Mouse (Mus musculus) midbrain, postnatal 0 days (tissue): Measurements from ENCODE around the gene Preb. TPM values are rescaled to one million over a fixed set of nuclear protein-coding genes. Genes with fewer than 3 reads are reported as not detected.

Experiments used
- ATAC-seq: fragments of 200-750 bp; cut with Nextera tagmentation; 2 replicates; pipeline ENCODE4 v1.8.0; 2017; ENCODE audit warnings: moderate number of reproducible peaks, mild to moderate bottlenecking, moderate TSS enrichment, moderate library complexity; ENCODE audit not compliant: low FRiP score
- DNase-seq: peaks from one replicate; pipeline ENCODE4 v3.0.0-alpha.2; 2015; ENCODE audit warnings: low spot score
- H3K27ac ChIP-seq: fragments of 300-500 bp; sonication (generic); 2 replicates; pipeline ENCODE4 v1.5.1; 2014; ENCODE audit warnings: low read depth, mild to moderate bottlenecking, low read length, mixed read lengths
- H3K27me3 ChIP-seq: fragments of 300-500 bp; sonication (generic); 2 replicates; pipeline ENCODE4 v1.6.1; 2014; ENCODE audit warnings: low read length, control low read depth, mixed read lengths; ENCODE audit not compliant: insufficient read depth
- H3K36me3 ChIP-seq: fragments of 300-500 bp; sonication (generic); 2 replicates; pipeline ENCODE4 v1.6.1; 2014; ENCODE audit warnings: low read length, control low read depth, mixed read lengths; ENCODE audit not compliant: insufficient read depth
- H3K4me1 ChIP-seq: fragments of 300-500 bp; sonication (generic); 2 replicates; pipeline ENCODE4 v1.6.1; 2014; ENCODE audit warnings: mild to moderate bottlenecking, control low read depth, antibody characterized with exemption, low read length, mixed read lengths; ENCODE audit not compliant: insufficient read depth
- H3K4me2 ChIP-seq: fragments of 300-500 bp; sonication (generic); 2 replicates; pipeline ENCODE4 v1.6.1; 2014; ENCODE audit warnings: low read depth, mild to moderate bottlenecking, low read length, mixed read lengths; ENCODE audit not compliant: poor library complexity, severe bottlenecking
- H3K4me3 ChIP-seq: fragments of 300-500 bp; sonication (generic); 2 replicates; pipeline ENCODE4 v1.5.1; 2014; ENCODE audit warnings: low read depth, mild to moderate bottlenecking, low read length, moderate library complexity
- H3K9ac ChIP-seq: fragments of 300-500 bp; sonication (generic); replicated peaks from 2 replicates; pipeline ENCODE4 v1.6.1; 2014; ENCODE audit warnings: mild to moderate bottlenecking, low read length, moderate library complexity, mixed read lengths; ENCODE audit not compliant: poor library complexity, severe bottlenecking
- H3K9me3 ChIP-seq: fragments of 300-500 bp; sonication (generic); 2 replicates; pipeline ENCODE4 v1.6.1; 2016; ENCODE audit warnings: low read length, control low read depth
- CTCF ChIP-seq: IDR thresholded peaks from 2 replicates; pipeline ENCODE4 v1.5.1; 2016; ENCODE audit warnings: antibody characterized with exemption, mild to moderate bottlenecking
- WGBS: fragments of 180-500 bp; shearing (Covaris S2); extraction: QIAGEN DNeasy Blood & Tissue Kit; methylation state at CpG from one replicate; pipeline ENCODE4 v1.1.7; 2014; 5-methylcytosine and 5-hydroxymethylcytosine counted together
- polyA plus RNA-seq: library from polyadenylated mRNA; unstranded; fragments of >200 nt; fragmentation: Nextera tagmentation; extraction: Ambion mirVana; gene quantifications from 2 replicates; pipeline ENCODE4 v1.2.1, GENCODE M21; 2015
- total RNA-seq: library from RNA; depleted of rRNA; stranded (reverse); fragments of >200 nt; gene quantifications from 2 replicates; pipeline ENCODE4 v1.2.3, GENCODE M21; 2014

Gene Preb
- total and polyA plus RNA-seq, 2 experiments from 2014 or later = 37.7 to 89.6 TPM

- Histone ChIP-seq H3K27ac (no peak overlapping the region), H3K4me2 (no peak overlapping the region), H3K36me3 (no peaks in the 10 kb centered on the region), H3K4me3 (no peak overlapping the region), H3K9me3 (no peaks in the 10 kb centered on the region), H3K4me1 (no peaks in the 10 kb centered on the region), H3K27me3 (no peaks in the 10 kb centered on the region), H3K9ac (no peak overlapping the region)
- 73% methylated on average over 9 of the region's 9 CpGs for WGBS
- ATAC-seq = no peak
- DNase-seq = peak; percentile 8
- no peak for TF ChIP-seq CTCF
These were observed 14.9 kb upstream of the Preb start for GRCm38 (mm10) chr5:30974870-30975656.

- Histone ChIP-seq H3K9ac (no peak overlapping the region), H3K4me1 (no peaks in the 10 kb centered on the region), H3K4me2 (no peak overlapping the region), H3K27ac (no peak overlapping the region), H3K36me3 (no peaks in the 10 kb centered on the region), H3K9me3 (no peaks in the 10 kb centered on the region), H3K27me3 (no peaks in the 10 kb centered on the region), H3K4me3 (no peak overlapping the region)
- ATAC-seq (no peak), DNase-seq (no peak)
- no peak for TF ChIP-seq CTCF
- 83% methylated on average over 2 of the region's 2 CpGs for WGBS
These were observed 9.3 kb upstream of the Preb start for GRCm38 (mm10) chr5:30969440-30969839.

GRCm38 (mm10) chr5:30968416-30968815 lies 8.3 kb upstream of the Preb start, which contains the start of gene Tcf23:
Gene Tcf23, plus strand, starts transcription at chr5:30968662.
- no peaks in the 10 kb centered on the region for H3K4me1 ChIP-seq
- H3K9ac ChIP-seq = no peak within 1 kb of the TSS
- 66% methylated on average over 8 of the region's 8 CpGs for WGBS
- TF ChIP-seq CTCF = no peak
- H3K4me2 ChIP-seq = no peak within 1 kb of the TSS
- ATAC-seq = no peak
- no peak within 1 kb of the TSS for H3K4me3 ChIP-seq
- H3K27me3 ChIP-seq = no peaks in the 10 kb centered on the region
- no peaks in the 10 kb centered on the region for H3K36me3 ChIP-seq
- no peaks in the 10 kb centered on the region for H3K9me3 ChIP-seq
- H3K27ac ChIP-seq = no peak within 1 kb of the TSS
- no peak for DNase-seq

GRCm38 (mm10) chr5:30966189-30966588 lies 6.0 kb upstream of the Preb start:
- Histone ChIP-seq H3K9me3 (no peaks in the 10 kb centered on the region), H3K27me3 (no peaks in the 10 kb centered on the region; the same call in 1 of the 2 replicates), H3K4me3 (no peak overlapping the region), H3K4me1 (no peaks in the 10 kb centered on the region), H3K4me2 (no peak overlapping the region), H3K36me3 (no peaks in the 10 kb centered on the region), H3K27ac (no peak overlapping the region), H3K9ac (no peak overlapping the region)
- ATAC-seq (no peak), DNase-seq (no peak)
- TF ChIP-seq CTCF = no peak
- 92% methylated on average over 4 of the region's 4 CpGs for WGBS

- Histone ChIP-seq H3K9ac (no peak overlapping the region), H3K9me3 (no peaks in the 10 kb centered on the region), H3K27ac (no peak overlapping the region), H3K4me1 (peaks cover 6% of the 10 kb centered on the region; the same call in 1 of the 2 replicates), H3K4me2 (no peak overlapping the region), H3K4me3 (no peak overlapping the region), H3K36me3 (no peaks in the 10 kb centered on the region), H3K27me3 (no peaks in the 10 kb centered on the region; the same call in 1 of the 2 replicates)
- no peak for TF ChIP-seq CTCF
- WGBS = 22% methylated on average over 3 of the region's 3 CpGs
- ATAC-seq = no peak
- no peak for DNase-seq
These were observed 3.8 kb upstream of the Preb start for GRCm38 (mm10) chr5:30963916-30964315.
